Mouse (Mus musculus) lung, embryonic 15.5 days (tissue): ENCODE measurements around the gene Pyurf. TPM values are rescaled to one million over a fixed set of nuclear protein-coding genes. Genes with fewer than 3 reads are reported as not detected.

Source experiments
- ATAC-seq: fragments of 200-750 bp; cut with Nextera tagmentation; 2 replicates; pipeline ENCODE4 v1.8.0; 2017; ENCODE audit warnings: moderate number of reproducible peaks, borderline replicate concordance; ENCODE audit not compliant: low FRiP score, low TSS enrichment; ENCODE audit errors: extremely low read depth
- H3K27ac ChIP-seq: fragments of 300-500 bp; sonication (generic); 2 replicates; pipeline ENCODE4 v1.5.1; 2015; ENCODE audit warnings: moderate library complexity, mild to moderate bottlenecking, inconsistent platforms
- H3K27me3 ChIP-seq: fragments of 300-500 bp; sonication (generic); 2 replicates; pipeline ENCODE4 v1.6.1; 2015; ENCODE audit warnings: inconsistent platforms
- H3K36me3 ChIP-seq: fragments of 300-500 bp; sonication (generic); 2 replicates; pipeline ENCODE4 v1.6.1; 2015; ENCODE audit warnings: inconsistent platforms
- H3K4me1 ChIP-seq: fragments of 300-500 bp; sonication (generic); 2 replicates; pipeline ENCODE4 v1.6.1; 2015; ENCODE audit warnings: inconsistent platforms
- H3K4me2 ChIP-seq: fragments of 300-500 bp; sonication (generic); 2 replicates; pipeline ENCODE4 v1.6.1; 2015; ENCODE audit warnings: inconsistent platforms, mild to moderate bottlenecking, moderate library complexity
- H3K4me3 ChIP-seq: fragments of 300-500 bp; sonication (generic); 2 replicates; pipeline ENCODE4 v1.5.1; 2015; ENCODE audit warnings: mild to moderate bottlenecking, inconsistent platforms
- H3K9ac ChIP-seq: fragments of 300-500 bp; sonication (generic); 2 replicates; pipeline ENCODE4 v1.6.1; 2015; ENCODE audit warnings: inconsistent platforms
- H3K9me3 ChIP-seq: fragments of 300-500 bp; sonication (generic); 2 replicates; pipeline ENCODE4 v1.6.1; 2016; ENCODE audit warnings: inconsistent platforms
- WGBS: fragments of 180-500 bp; shearing (Covaris S2); methylation state at CpG from one replicate; pipeline ENCODE4 v1.1.7; 2015; 5-methylcytosine and 5-hydroxymethylcytosine counted together
- polyA plus RNA-seq: library from polyadenylated mRNA; unstranded; fragments of >200 nt; fragmentation: Nextera tagmentation; extraction: Ambion mirVana; gene quantifications from 2 replicates; pipeline ENCODE4 v1.2.1, GENCODE M21; 2015

The Pyurf gene
- polyA plus RNA-seq, 1 experiment from 2014 or later: 16.5 TPM

DNA sequence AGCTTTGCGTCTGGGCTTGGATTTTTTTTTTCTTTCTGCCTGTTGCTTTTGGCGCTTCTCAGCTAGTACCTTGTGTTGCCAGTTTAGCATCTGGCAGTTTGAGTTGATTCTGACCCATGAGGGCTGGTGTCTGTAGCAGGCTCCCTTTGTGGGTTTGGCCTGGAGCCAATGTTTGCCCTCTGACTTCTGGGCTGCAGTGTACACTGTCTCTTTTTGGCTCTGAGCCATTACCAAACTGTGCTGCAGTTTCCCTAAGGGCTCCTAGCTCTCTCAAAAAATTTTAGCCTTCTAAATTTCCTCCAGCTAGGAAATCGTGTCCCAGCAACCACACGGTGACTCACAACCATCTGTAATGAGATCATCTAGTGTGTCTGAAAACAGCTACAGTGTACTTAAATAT lies 50.1 kb downstream of the Pyurf start:
- WGBS: 9% methylated on average over 4 of the region's 4 CpGs
- H3K4me2 ChIP-seq: no peak overlapping the region
- peak; percentile 87 for ATAC-seq

DNA sequence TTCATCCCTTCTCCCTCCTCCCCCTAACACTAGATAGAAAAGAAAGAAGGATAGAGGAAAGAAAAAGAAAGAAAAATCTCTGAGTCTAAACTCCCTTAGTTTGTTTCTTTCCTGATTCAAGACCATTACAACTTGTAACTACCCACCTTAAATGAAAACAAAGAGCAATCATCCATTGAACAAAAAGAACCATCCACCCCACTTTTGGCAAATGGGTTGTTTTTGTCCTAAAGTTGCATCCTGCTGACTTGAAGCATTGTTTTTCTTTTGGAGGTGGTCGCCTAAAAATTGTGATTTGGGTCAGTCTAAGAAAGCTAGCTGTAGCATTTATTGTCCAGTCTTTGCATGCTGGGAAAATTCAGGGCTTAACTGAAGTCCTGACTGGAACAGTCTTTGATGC lies 52.3 kb downstream of the Pyurf start:
- 69% methylated on average over 1 of the region's 1 CpGs for WGBS
- Histone ChIP-seq H3K9ac (no peak overlapping the region), H3K4me2 (no peak overlapping the region), H3K4me1 (no peaks in the 10 kb centered on the region), H3K27ac (no peak overlapping the region), H3K36me3 (no peaks in the 10 kb centered on the region), H3K4me3 (no peak overlapping the region), H3K27me3 (no peaks in the 10 kb centered on the region), H3K9me3 (no peaks in the 10 kb centered on the region)
- ATAC-seq: no peak

More for the DNA sequence above, 50.1 kb downstream of the Pyurf start:
- Histone ChIP-seq H3K27me3 (no peaks in the 10 kb centered on the region), H3K9ac (no peak overlapping the region), H3K4me3 (no peak overlapping the region), H3K9me3 (no peaks in the 10 kb centered on the region), H3K4me1 (no peaks in the 10 kb centered on the region), H3K27ac (no peak overlapping the region), H3K36me3 (no peaks in the 10 kb centered on the region)

Other genes with a start within 250 kb of the Pyurf start
- 5.9 and 6.4 TPM in 2 replicates for gene Ppm1k, start 156.6 kb downstream of the Pyurf start, polyA plus RNA-seq
- gene Herc6, start 111.1 kb downstream of the Pyurf start, polyA plus RNA-seq: 2.9 and 3.7 TPM in 2 replicates
- gene Lancl2, start 10.5 kb upstream of the Pyurf start, polyA plus RNA-seq: 28.1 and 29.0 TPM in 2 replicates
- gene Vopp1, start 133.1 kb upstream of the Pyurf start, polyA plus RNA-seq: 32.5 and 35.9 TPM in 2 replicates
- gene Vmn1r21, start 158.3 kb upstream of the Pyurf start, polyA plus RNA-seq: not detected in 2 replicates
- not detected in 2 replicates for gene Vmn1r22, start 215.9 kb upstream of the Pyurf start, polyA plus RNA-seq
- not detected in 2 replicates for gene Vmn1r23, start 234.8 kb upstream of the Pyurf start, polyA plus RNA-seq